Mouse (Mus musculus): ENCODE results near the gene Scamp5. TPM values are rescaled to one million over a fixed set of nuclear protein-coding genes. Genes with fewer than 3 reads are reported as not detected.

The Scamp5 gene
- total RNA-seq, 1 experiment, result 50.4 TPM

- TF ChIP-seq MAFK (IDR thresholded peaks at IDR 0.05; ENCODE audit: insufficient read depth, low read depth, low read length) (no peak), ZC3H11A (IDR thresholded peaks at IDR 0.05; ENCODE audit: borderline replicate concordance, low read depth, low read length) (no peak), CHD2 (IDR thresholded peaks at IDR 0.05; ENCODE audit: low read depth, low read length) (no peak), HCFC1 (IDR thresholded peaks at IDR 0.05; ENCODE audit: borderline replicate concordance, insufficient read depth, low read length) (no peak), ZNF384 (IDR thresholded peaks at IDR 0.05; ENCODE audit: low read depth, low read length) (no peak)
- H3K27ac ChIP-seq (ENCODE audit: insufficient read depth, low read depth, low read length, poor library complexity, severe bottlenecking), result no peak overlapping the region; the same call in 1 of the 2 replicates
- H3K9ac ChIP-seq (ENCODE audit: insufficient read depth, low read depth, low read length, poor library complexity, severe bottlenecking), result peak overlapping the region; percentile 41
- no peaks in the 10 kb centered on the region; the same call in 1 of the 2 replicates for H3K36me3 ChIP-seq (ENCODE audit: control insufficient read depth, insufficient read depth, low read length, poor library complexity, severe bottlenecking)
- no peaks in the 10 kb centered on the region for H3K9me3 ChIP-seq (ENCODE audit: control insufficient read depth, insufficient read depth, low read depth, low read length)
- peak overlapping the region; percentile 42 to 87; a peak in 3 of 4 replicates for H3K4me3 ChIP-seq (ENCODE audit: insufficient read depth in 1 of 2, low read depth in 1 of 2, low read length in 2 of 2, poor library complexity in 1 of 2, severe bottlenecking in 1 of 2)
- in situ Hi-C loops (cut with MboI; ENCODE audit: low sequenced_read_pairs in 2 of 2, unreplicated experiment in 2 of 2), result no loop called here
- no peak for DNase-seq (ENCODE audit: low read depth, low spot score)
- peaks cover 12 to 23% of the 10 kb centered on the region in 2 experiments for H3K4me1 ChIP-seq (ENCODE audit: control insufficient read depth in 2 of 2, insufficient read depth in 2 of 2, low read length in 2 of 2, poor library complexity in 1 of 2)
These were observed 34.0 kb upstream of the Scamp5 start for GRCm38 (mm10) chr9:57501861-57502260.

- H3K4me1 ChIP-seq (ENCODE audit: control insufficient read depth in 2 of 2, insufficient read depth in 2 of 2, low read length in 2 of 2, poor library complexity in 1 of 2), result peaks cover 11 to 23% of the 10 kb centered on the region in 2 experiments
- H3K27ac ChIP-seq (ENCODE audit: insufficient read depth, low read depth, low read length, poor library complexity, severe bottlenecking), result no peak overlapping the region; the same call in 1 of the 2 replicates
- peak overlapping the region; percentile 42 to 87; a peak in 3 of 4 replicates for H3K4me3 ChIP-seq (ENCODE audit: insufficient read depth in 1 of 2, low read depth in 1 of 2, low read length in 2 of 2, poor library complexity in 1 of 2, severe bottlenecking in 1 of 2)
- H3K36me3 ChIP-seq (ENCODE audit: control insufficient read depth, insufficient read depth, low read length, poor library complexity, severe bottlenecking), result no peaks in the 10 kb centered on the region; the same call in 1 of the 2 replicates
- DNase-seq (ENCODE audit: low read depth, low spot score), result no peak
- in situ Hi-C loops (cut with MboI; ENCODE audit: low sequenced_read_pairs in 2 of 2, unreplicated experiment in 2 of 2), result no loop called here
- peak overlapping the region; percentile 41 for H3K9ac ChIP-seq (ENCODE audit: insufficient read depth, low read depth, low read length, poor library complexity, severe bottlenecking)
- H3K9me3 ChIP-seq (ENCODE audit: control insufficient read depth, insufficient read depth, low read depth, low read length), result no peaks in the 10 kb centered on the region
- TF ChIP-seq CHD2 (IDR thresholded peaks at IDR 0.05; ENCODE audit: low read depth, low read length) (no peak), HCFC1 (IDR thresholded peaks at IDR 0.05; ENCODE audit: borderline replicate concordance, insufficient read depth, low read length) (no peak), ZNF384 (IDR thresholded peaks at IDR 0.05; ENCODE audit: low read depth, low read length) (no peak), MAFK (IDR thresholded peaks at IDR 0.05; ENCODE audit: insufficient read depth, low read depth, low read length) (no peak), ZC3H11A (IDR thresholded peaks at IDR 0.05; ENCODE audit: borderline replicate concordance, low read depth, low read length) (no peak)
These were observed 33.6 kb upstream of the Scamp5 start for GRCm38 (mm10) chr9:57501452-57501851.

- in situ Hi-C loops (cut with MboI; ENCODE audit: low sequenced_read_pairs in 2 of 2, unreplicated experiment in 2 of 2), result no loop called here
- H3K36me3 ChIP-seq (ENCODE audit: control insufficient read depth, insufficient read depth, low read length, poor library complexity, severe bottlenecking), result no peaks in the 10 kb centered on the region; the same call in 1 of the 2 replicates
- no peaks in the 10 kb centered on the region for H3K9me3 ChIP-seq (ENCODE audit: control insufficient read depth, insufficient read depth, low read depth, low read length)
- TF ChIP-seq ZC3H11A (IDR thresholded peaks at IDR 0.05; ENCODE audit: borderline replicate concordance, low read depth, low read length) (no peak), CHD2 (IDR thresholded peaks at IDR 0.05; ENCODE audit: low read depth, low read length) (no peak), HCFC1 (IDR thresholded peaks at IDR 0.05; ENCODE audit: borderline replicate concordance, insufficient read depth, low read length) (no peak), ZNF384 (IDR thresholded peaks at IDR 0.05; ENCODE audit: low read depth, low read length) (no peak), MAFK (IDR thresholded peaks at IDR 0.05; ENCODE audit: insufficient read depth, low read depth, low read length) (no peak)
- no peak overlapping the region for H3K9ac ChIP-seq (ENCODE audit: insufficient read depth, low read depth, low read length, poor library complexity, severe bottlenecking)
- peaks cover 11 to 14% of the 10 kb centered on the region in 2 experiments for H3K4me1 ChIP-seq (ENCODE audit: control insufficient read depth in 2 of 2, insufficient read depth in 2 of 2, low read length in 2 of 2, poor library complexity in 1 of 2)
- DNase-seq (ENCODE audit: low read depth, low spot score), result no peak
- no peak overlapping the region for H3K4me3 ChIP-seq (ENCODE audit: insufficient read depth in 1 of 2, low read depth in 1 of 2, low read length in 2 of 2, poor library complexity in 1 of 2, severe bottlenecking in 1 of 2)
- H3K27ac ChIP-seq (ENCODE audit: insufficient read depth, low read depth, low read length, poor library complexity, severe bottlenecking), result no peak overlapping the region
These were observed 30.7 kb upstream of the Scamp5 start for GRCm38 (mm10) chr9:57498536-57498935.

- Histone ChIP-seq H3K27ac (ENCODE audit: insufficient read depth, low read depth, low read length, poor library complexity, severe bottlenecking) (no peak overlapping the region), H3K9me3 (ENCODE audit: control insufficient read depth, insufficient read depth, low read depth, low read length) (no peaks in the 10 kb centered on the region), H3K36me3 (ENCODE audit: control insufficient read depth, insufficient read depth, low read length, poor library complexity, severe bottlenecking) (no peaks in the 10 kb centered on the region; the same call in 1 of the 2 replicates), H3K4me3 (ENCODE audit: insufficient read depth in 1 of 2, low read depth in 1 of 2, low read length in 2 of 2, poor library complexity in 1 of 2, severe bottlenecking in 1 of 2) (no peak overlapping the region), H3K4me1 (ENCODE audit: control insufficient read depth in 2 of 2, insufficient read depth in 2 of 2, low read length in 2 of 2, poor library complexity in 1 of 2) (peaks cover 6 to 10% of the 10 kb centered on the region in 2 experiments; a peak in 3 of 4 replicates), H3K9ac (ENCODE audit: insufficient read depth, low read depth, low read length, poor library complexity, severe bottlenecking) (no peak overlapping the region)
- TF ChIP-seq CHD2 (IDR thresholded peaks at IDR 0.05; ENCODE audit: low read depth, low read length) (no peak), MAFK (IDR thresholded peaks at IDR 0.05; ENCODE audit: insufficient read depth, low read depth, low read length) (no peak), HCFC1 (IDR thresholded peaks at IDR 0.05; ENCODE audit: borderline replicate concordance, insufficient read depth, low read length) (no peak), ZC3H11A (IDR thresholded peaks at IDR 0.05; ENCODE audit: borderline replicate concordance, low read depth, low read length) (no peak), ZNF384 (IDR thresholded peaks at IDR 0.05; ENCODE audit: low read depth, low read length) (no peak)
- in situ Hi-C loops (cut with MboI; ENCODE audit: low sequenced_read_pairs in 2 of 2, unreplicated experiment in 2 of 2), result no loop called here
- DNase-seq (ENCODE audit: low read depth, low spot score), result no peak
These were observed 29.4 kb upstream of the Scamp5 start for GRCm38 (mm10) chr9:57497236-57497635.
